In genomic region chr6:35538757-35539303, GRCm38 (mm10) we compare ENCODE assay signal across 8 mouse cellular contexts. TPM values are rescaled to one million over a fixed set of nuclear protein-coding genes. Genes with fewer than 3 reads are reported as not detected.
DNase-seq lines count a peak whose midpoint lies in the region; ATAC-seq lines count a peak whose summit lies in the region.

No protein-coding gene starts in this region.

- no peaks in the 10 kb centered on the region; the same call in 1 of the 2 replicates for H3K36me3 ChIP-seq in forebrain, embryonic 10.5 days (replicated peaks)
- no peaks in the 10 kb centered on the region for H3K36me3 ChIP-seq in limb, embryonic 12.5 days
- no peaks in the 10 kb centered on the region for H3K36me3 ChIP-seq in neural tube, embryonic 14.5 days (ENCODE audit: control insufficient read depth, insufficient read depth, low read length)

- H3K9ac ChIP-seq in limb, embryonic 12.5 days (replicated peaks), result peak overlapping the region; percentile 95
- peak overlapping the region; percentile 62 for H3K9ac ChIP-seq in neural tube, embryonic 14.5 days (replicated peaks; ENCODE audit: low read depth, low read length)

- peak; percentile 3 for DNase-seq in layer of hippocampus, adult 9-11 months
- no peak for DNase-seq in layer of hippocampus, postnatal 36 days
- peak; percentile 48 for DNase-seq in NIH3T3 (ENCODE audit: low read depth)
- no peak for DNase-seq in forebrain, embryonic 10.5 days (ENCODE audit: extremely low spot score, low spot score)
- DNase-seq in layer of hippocampus, adult 9-10 months (ENCODE audit: low spot score), result no peak

- peaks cover 16% of the 10 kb centered on the region for H3K4me1 ChIP-seq in forebrain, embryonic 10.5 days
- peaks cover 13% of the 10 kb centered on the region for H3K4me1 ChIP-seq in limb, embryonic 12.5 days (replicated peaks)
- H3K4me1 ChIP-seq in neural tube, embryonic 14.5 days (ENCODE audit: control insufficient read depth, insufficient read depth, low read length), result peaks cover 9% of the 10 kb centered on the region

- no peak for ATAC-seq in limb, embryonic 12.5 days (ENCODE audit: insufficient number of reproducible peaks, insufficient read depth, low FRiP score, low TSS enrichment, low read depth)
- ATAC-seq in neural tube, embryonic 14.5 days (ENCODE audit: low read depth), result no peak
- ATAC-seq in CD4-positive, CD25-positive, alpha-beta regulatory T cell, adult 4 months, result no peak

- WGBS in forebrain, embryonic 10.5 days, result 7% methylated on average over 21 of the region's 21 CpGs
- WGBS in limb, embryonic 12.5 days, result 4% methylated on average over 21 of the region's 21 CpGs
- 6% methylated on average over 21 of the region's 21 CpGs for WGBS in neural tube, embryonic 14.5 days

- no peaks in the 10 kb centered on the region for H3K9me3 ChIP-seq in forebrain, embryonic 10.5 days
- H3K9me3 ChIP-seq in limb, embryonic 12.5 days, result no peaks in the 10 kb centered on the region
- H3K9me3 ChIP-seq in neural tube, embryonic 14.5 days (ENCODE audit: control insufficient read depth, low read length), result no peaks in the 10 kb centered on the region

- H3K4me2 ChIP-seq in limb, embryonic 12.5 days, result peak overlapping the region; percentile 77
- H3K4me2 ChIP-seq in neural tube, embryonic 14.5 days (ENCODE audit: low read depth, low read length), result peak overlapping the region; percentile 82

- H3K27me3 ChIP-seq in forebrain, embryonic 10.5 days (ENCODE audit: poor library complexity, severe bottlenecking), result no peaks in the 10 kb centered on the region
- no peaks in the 10 kb centered on the region for H3K27me3 ChIP-seq in limb, embryonic 12.5 days
- H3K27me3 ChIP-seq in neural tube, embryonic 14.5 days (ENCODE audit: control insufficient read depth, insufficient read depth, low read length), result no peaks in the 10 kb centered on the region

- peak overlapping the region; percentile 92 for H3K27ac ChIP-seq in forebrain, embryonic 10.5 days
- peak overlapping the region; percentile 84 for H3K27ac ChIP-seq in limb, embryonic 12.5 days
- no peak overlapping the region; the same call in 1 of the 2 replicates for H3K27ac ChIP-seq in neural tube, embryonic 14.5 days (ENCODE audit: low read depth, low read length)

- H3K4me3 ChIP-seq in forebrain, embryonic 10.5 days, result peak overlapping the region; percentile 75
- H3K4me3 ChIP-seq in limb, embryonic 12.5 days (replicated peaks), result peak overlapping the region; percentile 96
- H3K4me3 ChIP-seq in neural tube, embryonic 14.5 days (ENCODE audit: low read depth, low read length), result peak overlapping the region; percentile 91

RNA-seq across cellular contexts. Expression of gene Mtpn, which starts 0.9 kb away (rescaled TPM):
- total RNA-seq in layer of hippocampus, postnatal 36 days (2021), result 100 to 1,000 TPM; 249 to 285 TPM
- polyA plus RNA-seq in forebrain, embryonic 10.5 days (2016; fragmentation: Nextera tagmentation; extraction: Ambion mirVana), result 153 and 157 TPM in 2 replicates
- 149 and 159 TPM in 2 replicates for polyA plus RNA-seq in limb, embryonic 12.5 days (2016; fragmentation: Nextera tagmentation; extraction: Ambion mirVana)
- 171 and 203 TPM in 2 replicates for polyA plus RNA-seq in neural tube, embryonic 14.5 days (2014; fragmentation: Nextera tagmentation; extraction: Ambion mirVana)
- polyA plus RNA-seq in CD4-positive, CD25-positive, alpha-beta regulatory T cell, adult 4 months (2017; shearing (Covaris generic)), result 10 to 100 TPM; 82.1 to 98.4 TPM

Comparison
In these comparisons a context has a peak if more than half of its experiments do, and no peak if none do; other contexts are left out.
1. DNase-seq: peak in layer of hippocampus, adult 9-11 months (single experiment) and NIH3T3 (single experiment); none in layer of hippocampus, postnatal 36 days (0 of 2), forebrain, embryonic 10.5 days (single experiment) and layer of hippocampus, adult 9-10 months (single experiment).
2. Peak in every context shown above with its lines, with median percentiles within 50 percentile points of each other: H3K4me3 ChIP-seq.